Mouse (Mus musculus) erythroblast, embryonic 14.5 days (primary cell): Measurements from ENCODE around the gene Chmp3. TPM values are rescaled to one million over a fixed set of nuclear protein-coding genes. Genes with fewer than 3 reads are reported as not detected.

Source experiments
- H3K27me3 ChIP-seq: 2 replicates; pipeline ENCODE4 v1.6.1; 2012; ENCODE audit warnings: inconsistent platforms; ENCODE audit not compliant: control insufficient read depth
- H3K36me3 ChIP-seq: 2 replicates; pipeline ENCODE4 v1.6.1; 2012; ENCODE audit warnings: mild to moderate bottlenecking, inconsistent platforms; ENCODE audit not compliant: control insufficient read depth
- H3K4me1 ChIP-seq: 2 replicates; pipeline ENCODE4 v1.6.1; 2012; ENCODE audit warnings: inconsistent platforms; ENCODE audit not compliant: control insufficient read depth
- H3K4me3 ChIP-seq: replicated peaks from 2 replicates; pipeline ENCODE3; 2012; ENCODE audit warnings: moderate library complexity, mild to moderate bottlenecking, inconsistent platforms
- H3K9me3 ChIP-seq: 2 replicates; pipeline ENCODE4 v1.6.1; 2012; ENCODE audit warnings: low read length, inconsistent platforms, mixed read lengths; ENCODE audit not compliant: control insufficient read depth
- GATA1 ChIP-seq: IDR thresholded peaks from 2 replicates; pipeline ENCODE4 v1.6.1; 2012; ENCODE audit warnings: low read length, inconsistent platforms, mixed read lengths
- TAL1 ChIP-seq: IDR thresholded peaks from 3 replicates; pipeline ENCODE4 v1.6.1; 2012; ENCODE audit warnings: low read length, inconsistent platforms, mixed read lengths
- polyA plus RNA-seq: library from polyadenylated mRNA; stranded (reverse); fragments of >175 nt; gene quantifications from 2 replicates; pipeline ENCODE4 v1.2.3, GENCODE M21; 2012

The Chmp3 gene
- polyA plus RNA-seq, 1 experiment: 4.9 TPM

- no peaks in the 10 kb centered on the region for H3K9me3 ChIP-seq
- TF ChIP-seq TAL1: no peak
- no peak for TF ChIP-seq GATA1
- H3K36me3 ChIP-seq: no peaks in the 10 kb centered on the region
These were observed 16.5 kb upstream of the Chmp3 start for GRCm38 (mm10) chr6:71527056-71527455.

GRCm38 (mm10) chr6:71527826-71528225, 15.8 kb upstream of the Chmp3 start:
- TF ChIP-seq TAL1: no peak
- no peak for TF ChIP-seq GATA1
- H3K9me3 ChIP-seq: no peaks in the 10 kb centered on the region
- H3K27me3 ChIP-seq: peaks cover 2% of the 10 kb centered on the region; the same call in 1 of the 2 replicates
- no peak overlapping the region for H3K4me3 ChIP-seq
- no peaks in the 10 kb centered on the region for H3K36me3 ChIP-seq
- no peaks in the 10 kb centered on the region for H3K4me1 ChIP-seq

More at GRCm38 (mm10) chr6:71527056-71527455, 16.5 kb upstream of the Chmp3 start:
- no peak overlapping the region for H3K4me3 ChIP-seq
- H3K4me1 ChIP-seq: no peaks in the 10 kb centered on the region
- H3K27me3 ChIP-seq: 0 out of 2 replicates have a peak, but pooled peaks cover 2% of the 10 kb centered on the region

GRCm38 (mm10) chr6:71530176-71530575, 13.4 kb upstream of the Chmp3 start:
- Histone ChIP-seq H3K4me3 (no peak overlapping the region), H3K4me1 (no peaks in the 10 kb centered on the region), H3K9me3 (no peaks in the 10 kb centered on the region), H3K27me3 (peaks cover 2% of the 10 kb centered on the region; the same call in 1 of the 2 replicates), H3K36me3 (no peaks in the 10 kb centered on the region)
- TF ChIP-seq TAL1 (no peak), GATA1 (no peak)

GRCm38 (mm10) chr6:71537286-71537685, 6.3 kb upstream of the Chmp3 start:
- Histone ChIP-seq H3K27me3 (peaks cover 20% of the 10 kb centered on the region), H3K4me1 (no peaks in the 10 kb centered on the region)
- no peak for TF ChIP-seq TAL1
- no peak for TF ChIP-seq GATA1

GRCm38 (mm10) chr6:71555507-71555951, 11.9 kb downstream of the Chmp3 start:
- H3K36me3 ChIP-seq: peaks cover 34% of the 10 kb centered on the region
- H3K4me3 ChIP-seq: no peak overlapping the region
- H3K9me3 ChIP-seq: no peaks in the 10 kb centered on the region
- TF ChIP-seq TAL1 (no peak), GATA1 (no peak)
- no peaks in the 10 kb centered on the region for H3K27me3 ChIP-seq
- peaks cover 8% of the 10 kb centered on the region for H3K4me1 ChIP-seq

More at GRCm38 (mm10) chr6:71537286-71537685, 6.3 kb upstream of the Chmp3 start:
- Histone ChIP-seq H3K9me3 (no peaks in the 10 kb centered on the region), H3K4me3 (no peak overlapping the region), H3K36me3 (no peaks in the 10 kb centered on the region)

GRCm38 (mm10) chr6:71556826-71557225, 13.2 kb downstream of the Chmp3 start:
- no peaks in the 10 kb centered on the region for H3K9me3 ChIP-seq
- H3K36me3 ChIP-seq: peaks cover 47% of the 10 kb centered on the region
- no peak overlapping the region for H3K4me3 ChIP-seq
- H3K27me3 ChIP-seq: no peaks in the 10 kb centered on the region
- H3K4me1 ChIP-seq: peaks cover 8% of the 10 kb centered on the region
- TF ChIP-seq TAL1: no peak
- TF ChIP-seq GATA1: no peak

GRCm38 (mm10) chr6:71568616-71569015, 25.0 kb downstream of the Chmp3 start:
- no peaks in the 10 kb centered on the region for H3K9me3 ChIP-seq
- H3K4me3 ChIP-seq: no peak overlapping the region
- no peaks in the 10 kb centered on the region for H3K27me3 ChIP-seq
- peaks cover 63% of the 10 kb centered on the region for H3K36me3 ChIP-seq
- H3K4me1 ChIP-seq: no peaks in the 10 kb centered on the region; the same call in 1 of the 2 replicates
- TF ChIP-seq GATA1 (no peak), TAL1 (no peak)

- Histone ChIP-seq H3K9me3 (no peaks in the 10 kb centered on the region), H3K4me1 (peaks cover 3% of the 10 kb centered on the region), H3K4me3 (no peak overlapping the region), H3K27me3 (no peaks in the 10 kb centered on the region), H3K36me3 (peaks cover 67% of the 10 kb centered on the region)
- no peak for TF ChIP-seq GATA1
- TF ChIP-seq TAL1: no peak
These were observed 25.4 kb downstream of the Chmp3 start for GRCm38 (mm10) chr6:71569025-71569424.

- Histone ChIP-seq H3K4me3 (no peak overlapping the region), H3K36me3 (peaks cover 87% of the 10 kb centered on the region), H3K4me1 (peaks cover 26% of the 10 kb centered on the region), H3K9me3 (no peaks in the 10 kb centered on the region), H3K27me3 (no peaks in the 10 kb centered on the region)
- no peak for TF ChIP-seq GATA1
- TF ChIP-seq TAL1: no peak
These were observed 31.8 kb downstream of the Chmp3 start for GRCm38 (mm10) chr6:71575359-71575758.

GRCm38 (mm10) chr6:71579478-71579877, 35.9 kb downstream of the Chmp3 start:
- Histone ChIP-seq H3K4me3 (no peak overlapping the region), H3K4me1 (peaks cover 18% of the 10 kb centered on the region), H3K36me3 (peaks cover 82% of the 10 kb centered on the region), H3K27me3 (no peaks in the 10 kb centered on the region), H3K9me3 (no peaks in the 10 kb centered on the region)
- TF ChIP-seq TAL1: no peak
- TF ChIP-seq GATA1: no peak
